Mouse (Mus musculus): ENCODE data around the gene Katnbl1.

- TF ChIP-seq POLR2A (IDR thresholded peaks at IDR 0.05; ENCODE audit: low read depth, low read length) (no peak), CTCF (IDR thresholded peaks at IDR 0.05; ENCODE audit: extremely low read depth, insufficient read depth, insufficient read length, insufficient replicate concordance) (no peak)
Observed at GRCm38 (mm10) chr2:112407030-112407429, 28.0 kb downstream of the Katnbl1 start.

Data from spleen, adult 2 months (tissue).